Mouse (Mus musculus) retina, postnatal 1 day (tissue): ENCODE results near the gene Ces1a.

Experiments used
- DNase-seq: peaks from one replicate; pipeline ENCODE4 v3.0.0-alpha.2; 2012

Gene Ces1a

DNA sequence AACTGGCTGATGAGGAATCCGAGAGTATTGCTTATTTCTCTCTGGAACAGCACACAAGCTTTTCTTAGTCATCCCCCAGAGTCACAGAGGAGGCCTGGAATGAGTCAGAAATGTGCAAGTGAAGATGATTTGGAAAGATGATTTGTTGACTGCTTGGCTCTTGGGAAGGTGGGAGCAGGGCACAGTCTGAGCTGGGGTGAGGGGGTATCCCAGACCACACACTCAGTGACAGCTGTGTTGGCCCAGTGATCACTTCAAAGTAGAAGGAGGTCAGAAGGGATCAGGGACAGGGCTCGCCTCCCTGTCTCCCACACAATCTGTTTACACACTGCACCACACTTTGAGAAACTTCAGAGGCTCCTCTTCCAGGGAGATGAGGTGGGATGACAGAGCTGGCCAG is 63.6 kb downstream of the Ces1a start:
- DNase-seq, result no peak

DNA sequence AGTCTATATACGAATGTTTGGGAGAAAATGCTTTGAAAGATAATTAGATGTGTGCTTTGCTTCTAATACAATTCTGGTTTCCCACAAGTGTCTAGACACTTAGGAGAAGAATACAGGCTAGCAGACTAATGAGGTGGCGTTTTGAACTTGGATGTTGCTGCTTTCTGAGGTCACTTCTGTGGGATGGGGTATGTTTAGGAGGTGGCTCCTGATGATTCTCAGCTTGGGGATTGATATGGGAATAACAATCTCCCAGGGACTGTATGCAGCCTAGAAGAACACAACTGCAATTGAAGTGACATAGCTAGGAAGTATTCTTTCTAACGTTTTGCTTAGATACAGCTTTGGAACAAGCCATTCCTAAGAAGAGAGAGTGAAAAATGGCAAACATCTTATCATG is 65.5 kb downstream of the Ces1a start:
- DNase-seq, result no peak

GRCm38 (mm10) chr8:92976656-92977055 is 71.3 kb downstream of the Ces1a start:
- DNase-seq, result no peak

DNA sequence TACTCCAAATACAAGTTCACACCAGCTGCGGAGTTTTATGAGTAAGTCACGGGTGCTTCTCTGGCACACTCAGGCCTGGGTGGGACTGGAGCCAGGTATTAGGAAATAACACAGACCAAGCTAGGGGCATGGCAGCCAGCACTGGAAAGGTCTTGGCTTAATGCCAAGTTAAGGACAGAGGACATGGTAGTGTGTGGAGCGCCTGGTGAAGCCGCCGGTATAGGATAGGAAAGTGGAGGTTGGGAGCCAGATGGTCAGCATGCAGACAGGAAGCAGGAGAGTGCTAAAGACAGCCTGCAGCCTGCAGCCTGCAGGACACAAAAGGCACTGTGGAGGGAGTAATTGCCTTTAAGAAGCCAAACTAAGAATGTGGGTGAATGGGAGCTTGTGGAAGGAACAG is 75.0 kb downstream of the Ces1a start:
- no peak for DNase-seq
